Mouse (Mus musculus) frontal cortex, adult (tissue): ENCODE measurements at regions not wholly inside any gene's neighbourhood (a gene's known extent, or its start where the extent isn't known, plus 50 kb on each side); places are given as distances from the start of the nearest gene placed in this dataset.
A peak's percentile ranks its signal among the peaks of the same experiment; 100 is the strongest.
"Not testable (repeated sequence)": the region's sequence is repeated elsewhere in the genome, so short reads cannot be mapped to it uniquely, and the experiment has no call there.

Experiments used
- ATAC-seq: cut with Nextera tagmentation; 2 replicates; pipeline ENCODE4 v1.9.2; 2017; ENCODE audit warnings: mild to moderate bottlenecking, moderate library complexity, mixed read lengths; ENCODE audit not compliant: low TSS enrichment

DNA sequence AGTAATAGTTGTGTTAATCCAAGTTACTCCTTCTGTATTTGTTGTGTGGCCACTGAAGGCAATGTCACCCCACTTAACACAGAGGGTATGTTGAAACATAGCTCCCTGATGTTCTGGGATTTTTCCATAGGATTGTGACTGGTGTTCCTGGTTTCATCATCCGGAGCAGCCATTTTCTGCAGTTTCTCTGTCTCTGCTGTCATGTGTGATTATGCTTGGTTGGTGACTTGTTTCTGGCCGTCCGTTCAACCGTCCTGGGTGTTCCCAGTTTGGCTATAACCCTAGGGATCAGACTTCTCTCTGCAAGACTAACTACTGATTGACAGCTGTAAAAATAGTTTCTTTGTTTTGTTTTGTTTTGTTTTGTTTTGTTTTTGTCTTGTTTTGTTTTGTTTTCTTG, 98.1 kb upstream of the Rpl34 start:
- ATAC-seq = no peak

- no peak for ATAC-seq
Observed at GRCm38 (mm10) chr3:130827934-130828333, 97.7 kb upstream of the Rpl34 start.

DNA sequence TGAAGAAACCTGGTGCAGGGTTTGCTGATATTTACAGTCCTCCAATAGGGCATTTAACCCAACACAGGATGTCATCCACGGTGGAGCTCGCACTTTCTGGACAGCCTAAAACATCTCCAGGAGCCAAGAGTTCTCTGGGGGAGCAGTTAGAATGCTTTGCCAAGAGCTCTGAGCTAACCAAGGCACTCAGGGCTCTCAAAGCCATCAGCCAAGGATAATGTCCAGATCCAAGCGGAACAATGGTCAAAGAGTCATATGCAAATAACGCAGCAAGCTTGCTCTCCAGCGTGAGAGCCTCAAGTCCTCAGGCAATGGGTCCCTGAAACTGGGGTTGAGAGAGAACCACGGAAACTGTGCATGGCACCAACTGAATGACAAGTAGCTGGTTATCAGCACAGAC, 96.8 kb upstream of the Rpl34 start:
- no peak for ATAC-seq

DNA sequence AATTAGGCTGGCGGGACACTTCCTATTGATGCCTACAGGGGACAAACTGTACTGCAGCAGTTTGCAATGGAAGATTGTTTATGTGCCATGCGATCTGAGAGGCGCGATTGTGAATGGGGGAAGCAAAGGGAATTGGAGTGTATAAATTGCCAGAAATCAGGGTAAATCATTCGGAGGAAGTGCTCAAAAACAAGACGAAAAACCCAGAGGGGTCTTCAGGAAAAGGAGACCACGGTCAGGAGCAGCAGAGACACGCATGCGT, 89.6 kb upstream of the Rpl34 start:
- no peak for ATAC-seq

GRCm38 (mm10) chr3:130819031-130819836, 89.0 kb upstream of the Rpl34 start:
- peak; percentile 51 for ATAC-seq

- peak; percentile 97 for ATAC-seq
Observed at GRCm38 (mm10) chr3:130818467-130819030, 88.4 kb upstream of the Rpl34 start.

DNA sequence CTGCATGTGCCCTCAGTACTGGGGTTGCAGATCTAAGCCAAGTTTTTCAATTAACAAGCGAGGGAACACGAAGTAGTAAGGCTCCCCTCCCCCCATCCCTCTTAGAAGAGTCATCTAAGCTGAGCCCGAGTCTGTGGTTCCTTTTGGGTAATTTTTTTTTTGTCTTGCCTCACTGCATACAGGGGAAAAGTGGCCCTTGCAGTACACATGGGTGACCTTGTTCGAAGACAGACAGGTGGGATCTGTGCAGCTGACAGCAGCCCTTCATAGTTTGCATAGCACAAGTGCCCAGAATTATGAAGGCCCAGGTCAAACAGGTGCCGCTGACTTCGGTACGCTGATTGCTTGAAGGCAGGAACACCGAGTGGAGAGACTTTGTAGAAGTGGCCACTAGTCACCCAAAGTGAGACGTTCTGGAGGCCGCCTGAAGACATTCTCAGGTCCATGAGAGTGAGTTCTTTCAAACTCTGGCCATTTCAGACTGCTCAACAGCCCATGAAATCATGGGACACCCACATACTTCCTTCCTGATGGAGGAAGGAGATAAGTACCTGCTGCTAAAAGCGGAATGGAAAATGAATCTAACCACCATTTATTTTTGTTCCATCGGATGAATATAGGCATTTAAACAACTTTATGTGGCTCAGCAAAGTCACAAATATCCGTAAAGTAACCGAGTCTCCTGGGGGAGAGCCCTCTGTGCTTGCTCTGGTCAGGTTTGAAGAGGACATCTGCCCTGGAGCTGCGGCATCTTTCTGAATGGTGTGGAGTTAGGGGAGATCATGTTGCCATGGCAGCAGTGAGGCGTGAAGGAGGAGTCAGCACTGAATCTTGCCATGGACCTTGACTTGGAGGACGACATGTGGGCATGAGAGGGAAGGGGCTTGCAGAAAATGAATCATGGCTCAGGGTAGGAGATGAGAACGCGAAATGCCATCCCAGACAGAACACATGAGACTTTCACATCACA, 79.8 kb upstream of the Rpl34 start:
- ATAC-seq = no peak

GRCm38 (mm10) chr3:130805345-130805744, 75.1 kb upstream of the Rpl34 start:
- no peak for ATAC-seq

DNA sequence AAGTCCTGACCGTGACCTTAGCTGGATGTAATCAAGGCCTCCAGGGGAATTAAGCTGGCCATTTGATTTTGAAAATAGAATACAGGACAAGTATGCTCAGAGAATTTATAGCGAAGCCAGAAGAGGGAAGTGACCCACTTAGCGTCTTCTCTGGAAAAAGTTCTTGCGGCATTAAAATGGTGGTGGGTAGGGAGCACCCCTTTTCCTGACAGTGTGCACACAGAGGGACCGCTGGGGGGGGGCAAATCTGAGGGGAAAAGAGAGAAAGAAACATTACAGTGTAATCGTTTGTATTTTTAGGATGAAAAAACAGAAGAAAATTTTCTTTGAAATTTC, 74.1 kb upstream of the Rpl34 start:
- ATAC-seq = peak; percentile 55

GRCm38 (mm10) chr3:130803591-130804326, 73.6 kb upstream of the Rpl34 start:
- peak; percentile 76 for ATAC-seq

DNA sequence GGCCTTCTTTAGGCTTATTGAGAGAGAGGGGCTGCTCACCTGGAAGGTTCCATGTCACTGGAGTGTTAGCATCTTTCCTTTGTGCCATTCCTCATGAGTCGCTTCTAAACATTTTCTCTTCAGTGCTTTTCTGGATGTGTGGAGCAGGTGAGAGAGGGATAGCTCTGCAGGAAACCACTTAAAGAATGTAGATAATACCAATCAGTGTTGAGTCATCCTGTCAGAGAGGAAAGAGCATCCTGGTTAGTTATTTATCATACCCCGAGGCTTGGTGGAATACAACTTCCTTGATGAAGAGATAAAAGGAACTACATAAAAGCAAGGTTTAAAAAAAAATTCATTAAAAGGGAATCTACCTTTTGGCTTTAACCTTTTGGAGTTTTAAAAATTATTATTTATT, 69.8 kb upstream of the Rpl34 start:
- ATAC-seq = no peak

- not testable (repeated sequence) for ATAC-seq
Observed at GRCm38 (mm10) chr3:130797956-130798355, 67.8 kb upstream of the Rpl34 start.

- ATAC-seq = no peak
Observed at GRCm38 (mm10) chr3:130796531-130796930, 66.3 kb upstream of the Rpl34 start.

- no peak for ATAC-seq
Observed at GRCm38 (mm10) chr3:130795396-130795795, 65.2 kb upstream of the Rpl34 start.

DNA sequence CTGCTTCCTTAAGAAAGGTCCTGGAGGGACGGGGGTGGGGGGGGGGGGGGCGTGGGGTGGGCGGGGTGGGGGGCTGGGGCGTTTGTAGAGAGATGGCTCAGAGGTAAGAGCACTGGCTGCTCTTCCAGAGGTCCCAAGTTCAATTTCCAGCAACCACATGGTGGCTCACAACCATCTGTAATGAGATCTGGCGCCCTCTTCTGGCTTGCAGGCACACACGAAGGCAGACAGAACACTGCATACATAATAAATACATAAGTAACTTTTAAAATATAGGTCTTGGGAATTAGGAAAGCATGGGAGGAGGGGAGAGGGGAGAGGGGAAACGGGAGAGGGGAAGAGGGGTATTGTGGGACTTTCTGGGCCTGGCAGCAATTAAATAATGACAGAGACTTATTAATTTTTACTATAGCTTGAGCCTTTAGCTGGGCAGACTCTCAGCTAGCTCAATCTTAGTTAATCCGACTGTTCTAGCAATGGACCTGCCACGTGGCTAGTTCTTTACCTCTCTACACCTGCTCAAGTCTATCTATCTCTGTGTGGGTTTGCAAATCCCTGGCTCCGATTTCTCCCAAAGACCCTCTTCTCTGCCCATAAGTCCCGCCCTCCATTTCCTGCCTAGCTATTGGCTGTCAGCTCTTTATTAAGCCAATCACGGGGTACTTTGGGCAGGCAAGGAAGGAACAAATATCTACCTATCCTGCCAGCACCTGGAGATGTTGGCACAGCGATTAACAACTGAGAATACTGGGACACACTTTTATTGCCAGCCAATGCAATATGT, 64.1 kb upstream of the Rpl34 start:
- ATAC-seq = no peak

DNA sequence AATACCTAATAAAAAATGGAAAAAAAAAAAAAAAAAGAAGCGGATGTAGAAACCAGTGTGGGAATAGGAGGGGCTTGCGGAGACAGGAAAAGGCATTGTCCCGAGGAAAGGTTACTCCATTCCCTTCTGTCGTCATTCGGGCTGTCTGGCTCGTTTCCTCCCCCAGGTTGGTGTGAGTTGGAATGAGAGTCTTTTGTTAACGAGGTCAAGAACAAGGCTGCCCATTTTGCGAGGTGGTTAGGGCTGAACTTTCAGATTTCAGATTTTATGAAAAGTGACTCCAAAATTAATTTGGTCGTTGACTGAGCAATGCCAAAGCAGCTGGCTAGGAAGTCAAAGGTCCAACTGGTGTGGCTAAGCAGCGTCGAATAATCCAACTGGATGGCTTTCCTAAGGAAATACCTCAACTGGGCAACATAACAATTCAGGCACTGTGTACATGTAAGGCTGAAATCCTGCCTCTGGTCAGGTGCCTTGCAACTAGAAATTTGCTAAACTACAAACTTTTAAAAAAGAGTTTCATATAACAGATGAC, 50.6 kb upstream of the Rpl34 start:
- no peak for ATAC-seq
